Mouse (Mus musculus): ENCODE results near the gene Rhoj.

DNA sequence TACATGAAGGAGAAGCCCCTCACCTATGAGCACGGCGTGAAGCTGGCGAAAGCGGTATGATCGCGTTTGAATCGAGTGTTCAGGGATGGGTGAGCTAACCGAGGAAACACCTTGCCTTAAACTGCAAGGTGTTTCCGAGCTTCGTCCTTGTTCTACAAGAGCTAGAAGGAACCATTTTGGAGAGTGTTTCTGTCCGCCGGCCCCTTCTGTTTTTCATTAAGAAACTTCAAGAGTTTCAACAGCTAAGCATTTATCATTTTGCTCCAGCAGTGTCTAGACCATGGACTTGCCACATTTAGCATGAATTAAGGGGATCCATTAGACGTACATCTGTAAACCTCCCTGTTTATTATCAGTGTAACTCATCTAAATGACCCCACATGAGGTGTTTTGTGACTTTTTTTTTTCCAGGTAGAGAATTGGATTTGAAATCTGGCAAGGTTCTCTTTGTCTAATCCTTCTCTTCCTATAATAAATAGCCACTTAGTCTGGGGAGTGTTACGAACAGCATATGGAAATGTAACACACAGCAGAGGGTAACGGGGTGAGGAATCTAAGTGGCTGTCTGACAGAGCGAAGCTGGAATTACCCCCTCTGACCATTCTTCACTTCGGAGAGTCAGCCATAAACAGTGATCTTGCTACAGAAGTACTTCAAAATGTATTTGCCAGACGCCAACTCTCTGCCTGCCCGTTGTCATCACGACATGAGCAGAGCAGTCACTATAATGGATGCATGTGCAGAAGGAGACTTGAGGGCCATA lies 86.1 kb downstream of the Rhoj start:
- TF ChIP-seq CTCF (conservative IDR thresholded peaks at IDR 0.05; ENCODE audit: low read length) (no peak), NANOG (IDR thresholded peaks at IDR 0.05; ENCODE audit: borderline replicate concordance, low read length) (no peak), POU5F1 (IDR thresholded peaks at IDR 0.05; ENCODE audit: borderline replicate concordance, low read length) (no peak)

Measured in E14TG2a.4 (cell line).